Mouse (Mus musculus) kidney, adult 9 months (tissue): Measurements from ENCODE around the gene Lurap1.

Source experiments
- DNase-seq: peaks from one replicate; pipeline ENCODE4 v3.0.0; 2022

Lurap1 gene

GRCm38 (mm10) chr4:116151238-116151637, at the start of gene Lurap1:
Gene Lurap1, minus strand, starts transcription at chr4:116151338.
- no peak for DNase-seq

- no peak for DNase-seq
These were observed 47.3 kb upstream of the Lurap1 start for GRCm38 (mm10) chr4:116198422-116198821.

- no peak for DNase-seq
These were observed 42.6 kb upstream of the Lurap1 start for GRCm38 (mm10) chr4:116193583-116194383.

GRCm38 (mm10) chr4:116192286-116192835, 41.2 kb upstream of the Lurap1 start:
- peak; percentile 20 for DNase-seq

- no peak for DNase-seq
These were observed 33.9 kb upstream of the Lurap1 start for GRCm38 (mm10) chr4:116185083-116185482.

- peak; percentile 44 for DNase-seq
These were observed 31.6 kb upstream of the Lurap1 start for GRCm38 (mm10) chr4:116182745-116183144.

GRCm38 (mm10) chr4:116182079-116182478, 30.9 kb upstream of the Lurap1 start:
- no peak for DNase-seq

- DNase-seq, result peak; percentile 86
These were observed 26.0 kb upstream of the Lurap1 start for GRCm38 (mm10) chr4:116177140-116177539.

- peak; percentile 83 for DNase-seq
These were observed 25.4 kb upstream of the Lurap1 start for GRCm38 (mm10) chr4:116176543-116176988.

GRCm38 (mm10) chr4:116175711-116176542, 24.8 kb upstream of the Lurap1 start:
- no peak for DNase-seq

GRCm38 (mm10) chr4:116175136-116175535, 24.0 kb upstream of the Lurap1 start:
- no peak for DNase-seq

GRCm38 (mm10) chr4:116174466-116175116, 23.5 kb upstream of the Lurap1 start:
- DNase-seq, result peak; percentile 72

- DNase-seq, result no peak
These were observed 22.6 kb upstream of the Lurap1 start for GRCm38 (mm10) chr4:116173752-116174151.

GRCm38 (mm10) chr4:116173072-116173471, 21.9 kb upstream of the Lurap1 start, which contains the start of the genes 1700042G07Rik and Gm49337:
Gene 1700042G07Rik, plus strand, starts transcription at chr4:116173372.
Gene Gm49337, plus strand, starts transcription at chr4:116173384.
- no peak for DNase-seq

- no peak for DNase-seq
These were observed 18.2 kb upstream of the Lurap1 start for GRCm38 (mm10) chr4:116169353-116169672.

GRCm38 (mm10) chr4:116168617-116169352, 17.6 kb upstream of the Lurap1 start:
- DNase-seq, result peak; percentile 76

GRCm38 (mm10) chr4:116167404-116167803, 16.3 kb upstream of the Lurap1 start, which contains the start of gene Tspan1:
Gene Tspan1, minus strand, starts transcription at chr4:116167601.
- peak; percentile 65 for DNase-seq

- no peak for DNase-seq
These were observed 14.7 kb upstream of the Lurap1 start for GRCm38 (mm10) chr4:116165708-116166407.

GRCm38 (mm10) chr4:116164759-116165554, 13.8 kb upstream of the Lurap1 start:
- DNase-seq, result no peak

- DNase-seq, result peak; percentile 60
These were observed 11.0 kb upstream of the Lurap1 start for GRCm38 (mm10) chr4:116162142-116162541.

GRCm38 (mm10) chr4:116160769-116161168, 9.6 kb upstream of the Lurap1 start:
- no peak for DNase-seq
